Mouse (Mus musculus) stomach, embryonic 16.5 days (tissue): ENCODE results near the gene Ppp1r1b. TPM values are rescaled to one million over a fixed set of nuclear protein-coding genes. Genes with fewer than 3 reads are reported as not detected.

Experiments used
- ATAC-seq: fragments of 200-750 bp; cut with Nextera tagmentation; 2 replicates; pipeline ENCODE4 v1.8.0; 2017; ENCODE audit warnings: moderate number of reproducible peaks, moderate TSS enrichment; ENCODE audit not compliant: insufficient read depth, low FRiP score
- H3K27ac ChIP-seq: fragments of 300-500 bp; sonication (generic); 2 replicates; pipeline ENCODE4 v1.5.1; 2014; ENCODE audit warnings: low read length
- H3K27me3 ChIP-seq: fragments of 300-500 bp; sonication (generic); 2 replicates; pipeline ENCODE4 v1.6.1; 2014; ENCODE audit warnings: low read length, control low read depth, mixed read lengths; ENCODE audit not compliant: control insufficient read depth, insufficient read depth
- H3K36me3 ChIP-seq: fragments of 300-500 bp; sonication (generic); 2 replicates; pipeline ENCODE4 v1.6.1; 2014; ENCODE audit warnings: low read length; ENCODE audit not compliant: control insufficient read depth, insufficient read depth
- H3K4me1 ChIP-seq: fragments of 300-500 bp; sonication (generic); 2 replicates; pipeline ENCODE4 v1.6.1; 2014; ENCODE audit warnings: low read length, control low read depth, mixed read lengths; ENCODE audit not compliant: control insufficient read depth, insufficient read depth
- H3K4me2 ChIP-seq: fragments of 300-500 bp; sonication (generic); 2 replicates; pipeline ENCODE4 v1.6.1; 2014; ENCODE audit warnings: low read depth, low read length, mixed read lengths
- H3K4me3 ChIP-seq: fragments of 300-500 bp; sonication (generic); replicated peaks from 2 replicates; pipeline ENCODE4 v1.5.1; 2014; ENCODE audit warnings: mild to moderate bottlenecking, low read length
- H3K9ac ChIP-seq: fragments of 300-500 bp; sonication (generic); 2 replicates; pipeline ENCODE4 v1.6.1; 2014; ENCODE audit warnings: low read length
- H3K9me3 ChIP-seq: fragments of 300-500 bp; sonication (generic); replicated peaks from 2 replicates; pipeline ENCODE4 v1.6.1; 2016; ENCODE audit warnings: low read length, control low read depth; ENCODE audit not compliant: control insufficient read depth
- WGBS: fragments of 180-500 bp; shearing (Covaris S2); extraction: QIAGEN DNeasy Blood & Tissue Kit; methylation state at CpG from one replicate; pipeline ENCODE4 v1.1.7; 2014; 5-methylcytosine and 5-hydroxymethylcytosine counted together
- polyA plus RNA-seq: library from polyadenylated mRNA; unstranded; fragments of >200 nt; fragmentation: Nextera tagmentation; extraction: Ambion mirVana; gene quantifications from 2 replicates; pipeline ENCODE4 v1.2.1, GENCODE M21; 2015

Gene Ppp1r1b
- polyA plus RNA-seq, 1 experiment from 2014 or later, result 18.7 TPM

GRCm38 (mm10) chr11:98353651-98354211 lies 5.5 kb downstream of the Ppp1r1b start:
- WGBS, result 33% methylated on average over 8 of the region's 8 CpGs

GRCm38 (mm10) chr11:98354445-98354844 lies 6.2 kb downstream of the Ppp1r1b start:
- H3K27me3 ChIP-seq, result peaks cover 23% of the 10 kb centered on the region
- WGBS, result 65% methylated on average over 14 of the region's 14 CpGs
- H3K36me3 ChIP-seq, result no peaks in the 10 kb centered on the region
- no peak overlapping the region for H3K27ac ChIP-seq
- H3K4me1 ChIP-seq, result peaks cover 24% of the 10 kb centered on the region
- no peak for ATAC-seq
- H3K9me3 ChIP-seq, result no peaks in the 10 kb centered on the region
- H3K9ac ChIP-seq, result no peak overlapping the region
- H3K4me2 ChIP-seq, result no peak overlapping the region
- H3K4me3 ChIP-seq, result no peak overlapping the region

More at GRCm38 (mm10) chr11:98353651-98354211, 5.5 kb downstream of the Ppp1r1b start:
- ATAC-seq, result no peak
- Histone ChIP-seq H3K36me3 (no peaks in the 10 kb centered on the region), H3K9ac (no peak overlapping the region), H3K4me2 (no peak overlapping the region), H3K9me3 (no peaks in the 10 kb centered on the region), H3K27me3 (peaks cover 30% of the 10 kb centered on the region), H3K27ac (no peak overlapping the region), H3K4me1 (peaks cover 17% of the 10 kb centered on the region), H3K4me3 (no peak overlapping the region)

GRCm38 (mm10) chr11:98355732-98356299 lies 7.6 kb downstream of the Ppp1r1b start:
- peaks cover 29% of the 10 kb centered on the region for H3K4me1 ChIP-seq
- ATAC-seq, result no peak
- H3K36me3 ChIP-seq, result no peaks in the 10 kb centered on the region
- no peaks in the 10 kb centered on the region for H3K9me3 ChIP-seq
- no peak overlapping the region for H3K9ac ChIP-seq
- H3K27ac ChIP-seq, result peak overlapping the region; percentile 94; the same call in 1 of the 2 replicates
- H3K27me3 ChIP-seq, result peaks cover 11% of the 10 kb centered on the region
- WGBS, result 11% methylated on average over 6 of the region's 6 CpGs
- no peak overlapping the region for H3K4me2 ChIP-seq
- H3K4me3 ChIP-seq, result no peak overlapping the region

GRCm38 (mm10) chr11:98356625-98357394 lies 8.6 kb downstream of the Ppp1r1b start:
- Histone ChIP-seq H3K27ac (peak overlapping the region; percentile 94), H3K4me1 (peaks cover 33% of the 10 kb centered on the region), H3K9ac (no peak overlapping the region; the same call in 1 of the 2 replicates), H3K36me3 (no peaks in the 10 kb centered on the region), H3K27me3 (peaks cover under 1% of the 10 kb centered on the region; the same call in 1 of the 2 replicates), H3K4me3 (no peak overlapping the region), H3K9me3 (no peaks in the 10 kb centered on the region), H3K4me2 (peak overlapping the region; percentile 73)
- peak; percentile 63 for ATAC-seq
- WGBS, result 66% methylated on average over 7 of the region's 7 CpGs

GRCm38 (mm10) chr11:98357396-98358160 lies 9.4 kb downstream of the Ppp1r1b start:
- WGBS, result 5% methylated on average over 13 of the region's 13 CpGs
- H3K4me3 ChIP-seq, result peak overlapping the region; percentile 80

GRCm38 (mm10) chr11:98358161-98359083 lies 10.2 kb downstream of the Ppp1r1b start, which contains the start of gene Stard3:
Gene Stard3, plus strand, starts transcription at chr11:98358368.
- Histone ChIP-seq H3K4me2 (peak within 1 kb of the TSS; percentile 73), H3K27me3 (no peaks in the 10 kb centered on the region), H3K9ac (peak within 1 kb of the TSS; percentile 86), H3K4me1 (peaks cover 33% of the 10 kb centered on the region), H3K9me3 (no peaks in the 10 kb centered on the region), H3K4me3 (peak within 1 kb of the TSS; percentile 80), H3K36me3 (no peaks in the 10 kb centered on the region), H3K27ac (peak within 1 kb of the TSS; percentile 94)
- ATAC-seq, result peak; percentile 87
- WGBS, result under 1% methylated on average over 56 of the region's 60 CpGs

More at GRCm38 (mm10) chr11:98357396-98358160, 9.4 kb downstream of the Ppp1r1b start:
- ATAC-seq, result no peak; the same call in 1 of the 2 replicates
- Histone ChIP-seq H3K9me3 (no peaks in the 10 kb centered on the region), H3K4me2 (peak overlapping the region; percentile 73), H3K4me1 (peaks cover 33% of the 10 kb centered on the region), H3K9ac (peak overlapping the region; percentile 64), H3K27ac (peak overlapping the region; percentile 94), H3K27me3 (no peaks in the 10 kb centered on the region), H3K36me3 (no peaks in the 10 kb centered on the region)

- peaks cover 36% of the 10 kb centered on the region for H3K4me1 ChIP-seq
- H3K27me3 ChIP-seq, result no peaks in the 10 kb centered on the region
- ATAC-seq, result no peak
- no peak overlapping the region for H3K4me2 ChIP-seq
- H3K27ac ChIP-seq, result peak overlapping the region; percentile 34; the same call in 1 of the 2 replicates
- no peaks in the 10 kb centered on the region for H3K9me3 ChIP-seq
- peak overlapping the region; percentile 37; the same call in 1 of the 2 replicates for H3K9ac ChIP-seq
- WGBS, result 69% methylated on average over 9 of the region's 9 CpGs
- no peak overlapping the region for H3K4me3 ChIP-seq
- no peaks in the 10 kb centered on the region for H3K36me3 ChIP-seq
These were observed 12.8 kb downstream of the Ppp1r1b start for GRCm38 (mm10) chr11:98360866-98361521.
